Mouse (Mus musculus) olfactory bulb, adult 2 months (tissue): ENCODE data around the gene Ogfod2.

Experiments
- CTCF ChIP-seq: fragments of 200-500 bp; IDR thresholded peaks from 2 replicates; pipeline ENCODE4 v1.5.1; 2012; ENCODE audit warnings: low read depth, mild to moderate bottlenecking, low read length, moderate library complexity; ENCODE audit not compliant: insufficient read depth
- POLR2A ChIP-seq: fragments of 200-500 bp; IDR thresholded peaks from 2 replicates; pipeline ENCODE4 v1.6.1; 2012; ENCODE audit warnings: mild to moderate bottlenecking, low read depth, low read length, moderate library complexity; ENCODE audit not compliant: insufficient read depth

DNA sequence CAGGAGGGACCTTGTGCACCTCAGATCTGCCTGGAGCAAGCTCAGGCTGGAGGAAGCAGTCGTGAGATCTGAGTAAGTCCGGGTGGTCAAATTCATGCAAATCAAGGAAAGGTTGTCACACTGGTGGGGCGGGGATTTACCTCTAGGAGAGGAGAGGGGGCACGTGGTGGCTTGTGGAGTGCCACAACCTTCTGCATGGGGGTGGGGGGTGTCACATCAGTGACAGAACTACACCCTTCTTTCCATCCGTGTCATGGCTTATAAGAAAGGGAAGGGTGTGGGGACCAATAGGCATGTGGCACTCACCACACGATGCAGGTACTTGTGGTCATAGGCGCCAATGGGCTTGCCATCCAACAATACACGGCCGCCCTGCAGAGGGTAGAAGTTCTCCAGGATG, 36.4 kb upstream of the Ogfod2 start:
- TF ChIP-seq CTCF = no peak
- no peak for TF ChIP-seq POLR2A
